Mouse (Mus musculus) erythroblast, embryonic 14.5 days (primary cell): ENCODE results near the gene Tiam2.

Source experiments
- GATA1 ChIP-seq: IDR thresholded peaks from 2 replicates; pipeline ENCODE4 v1.6.1; 2012; ENCODE audit warnings: low read length, inconsistent platforms, mixed read lengths
- TAL1 ChIP-seq: IDR thresholded peaks from 3 replicates; pipeline ENCODE4 v1.6.1; 2012; ENCODE audit warnings: low read length, inconsistent platforms, mixed read lengths

GRCm38 (mm10) chr17:3433521-3434271, 107.3 kb downstream of the Tiam2 start:
- TF ChIP-seq TAL1 (no peak), GATA1 (no peak)
